Mouse (Mus musculus) olfactory bulb, adult 2 months (tissue): Measurements from ENCODE around the gene Wtap.

Source experiments
- CTCF ChIP-seq: fragments of 200-500 bp; IDR thresholded peaks from 2 replicates; pipeline ENCODE4 v1.5.1; 2012; ENCODE audit warnings: low read depth, mild to moderate bottlenecking, low read length, moderate library complexity; ENCODE audit not compliant: insufficient read depth
- POLR2A ChIP-seq: fragments of 200-500 bp; IDR thresholded peaks from 2 replicates; pipeline ENCODE4 v1.6.1; 2012; ENCODE audit warnings: mild to moderate bottlenecking, low read depth, low read length, moderate library complexity; ENCODE audit not compliant: insufficient read depth

DNA sequence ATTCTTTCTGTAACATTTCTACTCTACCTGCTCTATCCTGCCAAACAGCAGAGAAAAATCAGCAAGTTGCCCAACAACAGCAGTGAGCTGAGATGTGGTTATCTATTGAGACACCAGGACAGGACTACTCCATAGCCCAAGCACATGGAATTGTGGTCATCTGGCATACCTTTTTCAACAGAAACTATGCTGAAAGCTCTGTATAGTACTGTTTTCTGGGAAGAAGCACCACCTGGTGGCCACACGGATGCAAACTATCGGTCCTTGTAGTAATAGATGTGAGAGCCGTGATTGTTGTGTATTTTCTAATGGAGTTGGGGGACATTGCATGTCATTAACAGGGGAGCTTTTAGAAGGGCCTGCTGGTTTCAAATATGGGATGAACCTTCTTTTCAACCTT lies 2.4 kb upstream of the Wtap start:
- TF ChIP-seq CTCF = no peak
- TF ChIP-seq POLR2A = no peak
